Mouse (Mus musculus) myocyte (in vitro differentiated cells): ENCODE results near the gene Bcr.

Experiments used
- CEBPB ChIP-seq: IDR thresholded peaks from 2 replicates; pipeline ENCODE4 v1.6.1; 2011; ENCODE audit warnings: mild to moderate bottlenecking, moderate library complexity; ENCODE audit not compliant: poor library complexity, insufficient read depth, severe bottlenecking
- MAX ChIP-seq: IDR thresholded peaks from one replicate; pipeline ENCODE4 v1.6.1; 2011; ENCODE audit warnings: low read depth, mild to moderate bottlenecking, control low read depth
- MYOG ChIP-seq, 3 experiments: IDR thresholded peaks; one replicate each; pipeline ENCODE4 v1.6.1; 2011; ENCODE audit warnings: control low read depth in 2 of 3, low read depth in 2 of 3, mild to moderate bottlenecking in 2 of 3; ENCODE audit not compliant: insufficient read length in 2 of 3, control insufficient read depth in 1 of 3, insufficient read depth in 1 of 3
- POLR2A ChIP-seq: IDR thresholded peaks from one replicate; pipeline ENCODE4 v1.6.1; 2011; ENCODE audit warnings: low read depth, mild to moderate bottlenecking, control low read depth, moderate library complexity; ENCODE audit not compliant: insufficient read length

- TF ChIP-seq POLR2A (no peak), CEBPB (no peak), MYOG (IDR thresholded peaks at IDR 0.05; ENCODE audit: control insufficient read depth in 1 of 3, insufficient read depth in 1 of 3, insufficient read length in 2 of 3, low read depth in 2 of 3) (no peak), MAX (no peak)
Measured at GRCm38 (mm10) chr10:75233489-75233888, 173.1 kb downstream of the Bcr start.
